Mouse (Mus musculus) liver, embryonic 16.5 days (tissue): ENCODE results near the gene Slc25a23. TPM values are rescaled to one million over a fixed set of nuclear protein-coding genes. Genes with fewer than 3 reads are reported as not detected.
A peak's percentile ranks its signal among the peaks of the same experiment; 100 is the strongest.

ENCODE experiments used
- ATAC-seq: fragments of 200-750 bp; cut with Nextera tagmentation; 2 replicates; pipeline ENCODE4 v1.8.0; 2017; ENCODE audit warnings: low read depth, mild to moderate bottlenecking, moderate number of reproducible peaks, moderate library complexity
- H3K27ac ChIP-seq: fragments of 300-500 bp; sonication (generic); 2 replicates; pipeline ENCODE4 v1.5.1; 2014; ENCODE audit warnings: mild to moderate bottlenecking, low read length
- H3K27me3 ChIP-seq: fragments of 300-500 bp; sonication (generic); 2 replicates; pipeline ENCODE4 v1.6.1; 2014; ENCODE audit warnings: low read depth, low read length, mixed read lengths; ENCODE audit not compliant: control insufficient read depth, insufficient read depth
- H3K36me3 ChIP-seq: fragments of 300-500 bp; sonication (generic); 2 replicates; pipeline ENCODE4 v1.6.1; 2014; ENCODE audit warnings: mild to moderate bottlenecking; ENCODE audit not compliant: control insufficient read depth, insufficient read depth
- H3K4me1 ChIP-seq: fragments of 300-500 bp; sonication (generic); 2 replicates; pipeline ENCODE4 v1.6.1; 2014; ENCODE audit warnings: low read depth, low read length, mixed read lengths; ENCODE audit not compliant: control insufficient read depth
- H3K4me2 ChIP-seq: fragments of 300-500 bp; sonication (generic); 2 replicates; pipeline ENCODE4 v1.6.1; 2014; ENCODE audit warnings: low read depth, low read length, mixed read lengths
- H3K4me3 ChIP-seq: fragments of 300-500 bp; sonication (generic); 2 replicates; pipeline ENCODE4 v1.5.1; 2014; ENCODE audit warnings: low read depth, mild to moderate bottlenecking, low read length
- H3K9ac ChIP-seq: fragments of 300-500 bp; sonication (generic); 2 replicates; pipeline ENCODE4 v1.6.1; 2014; ENCODE audit warnings: low read depth, low read length
- H3K9me3 ChIP-seq: fragments of 300-500 bp; sonication (generic); replicated peaks from 2 replicates; pipeline ENCODE4 v1.6.1; 2016; ENCODE audit warnings: low read length; ENCODE audit not compliant: control insufficient read depth
- WGBS: fragments of 180-500 bp; shearing (Covaris S2); extraction: QIAGEN DNeasy Blood & Tissue Kit; methylation state at CpG from one replicate; pipeline ENCODE4 v1.1.7; 2014; ENCODE audit not compliant: insufficient replicate concordance; 5-methylcytosine and 5-hydroxymethylcytosine counted together
- polyA plus RNA-seq: library from polyadenylated mRNA; unstranded; fragments of >200 nt; fragmentation: Nextera tagmentation; extraction: Ambion mirVana; gene quantifications from 2 replicates; pipeline ENCODE4 v1.2.1, GENCODE M21; 2015

Slc25a23 gene
- polyA plus RNA-seq, 1 experiment from 2014 or later, result 7.0 TPM

- Histone ChIP-seq H3K27me3 (no peaks in the 10 kb centered on the region), H3K4me1 (peaks cover 10% of the 10 kb centered on the region), H3K9me3 (no peaks in the 10 kb centered on the region), H3K9ac (peak within 1 kb of the TSS; percentile 75), H3K27ac (peak within 1 kb of the TSS; percentile 64; the same call in 1 of the 2 replicates), H3K4me2 (peak within 1 kb of the TSS; percentile 94), H3K4me3 (peak within 1 kb of the TSS; percentile 89), H3K36me3 (peaks cover 25% of the 10 kb centered on the region)
- peak; percentile 100 for ATAC-seq
- under 1% methylated on average over 38 of the region's 38 CpGs for WGBS
Measured at GRCm38 (mm10) chr17:56997029-56997667, 62.5 kb downstream of the Slc25a23 start, which contains the start of gene Alkbh7. TSS of gene Alkbh7 (plus strand) at chr17:56997339.

DNA sequence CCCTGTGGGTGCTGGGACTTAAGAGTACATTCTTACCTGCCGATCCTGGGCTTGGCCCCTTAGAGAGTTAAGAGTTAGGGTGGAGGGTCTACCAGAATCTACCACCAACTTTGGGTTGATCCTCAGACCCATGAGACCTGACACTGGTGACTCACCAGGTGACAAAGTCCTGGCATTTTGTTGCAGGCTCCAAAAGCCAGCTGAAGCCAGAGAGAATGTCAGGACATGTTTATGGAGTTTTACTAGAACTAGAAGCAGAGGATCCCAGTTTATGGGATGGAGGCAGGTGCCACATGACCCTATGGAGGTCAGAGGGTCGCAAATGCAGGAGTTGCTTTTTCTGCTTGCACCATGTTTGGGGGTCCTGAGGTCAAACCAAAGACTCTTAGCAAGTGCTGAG lies 63.2 kb downstream of the Slc25a23 start:
- Histone ChIP-seq H3K4me3 (peak overlapping the region; percentile 89; the same call in 1 of the 2 replicates), H3K27me3 (no peaks in the 10 kb centered on the region), H3K4me2 (peak overlapping the region; percentile 94; the same call in 1 of the 2 replicates), H3K9me3 (no peaks in the 10 kb centered on the region), H3K27ac (no peak overlapping the region), H3K36me3 (peaks cover 25% of the 10 kb centered on the region), H3K4me1 (peaks cover 8% of the 10 kb centered on the region), H3K9ac (no peak overlapping the region)
- ATAC-seq, result no peak
- WGBS, result 52% methylated on average over 2 of the region's 2 CpGs

DNA sequence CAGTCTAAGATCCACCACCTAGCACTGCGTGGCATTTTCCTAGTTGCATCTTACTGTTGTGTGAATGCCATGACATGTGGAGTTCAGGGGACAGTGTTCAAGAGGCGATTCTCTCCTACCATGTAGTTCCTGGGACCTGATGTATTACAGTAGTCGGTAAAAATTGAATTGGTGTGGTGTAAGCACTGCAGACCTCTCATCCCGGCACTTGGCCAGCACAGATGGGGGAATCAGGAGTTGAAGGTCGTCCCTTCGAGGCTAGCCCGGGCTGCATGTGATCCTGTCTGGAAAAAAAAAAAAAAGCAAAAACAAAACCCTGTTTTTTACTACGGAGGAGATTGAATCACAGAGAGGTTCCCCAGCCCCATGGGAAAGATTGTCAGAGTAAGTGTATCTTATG lies 64.6 kb downstream of the Slc25a23 start:
- Histone ChIP-seq H3K27me3 (no peaks in the 10 kb centered on the region), H3K9me3 (no peaks in the 10 kb centered on the region), H3K27ac (no peak overlapping the region), H3K9ac (no peak overlapping the region), H3K4me2 (no peak overlapping the region), H3K4me3 (no peak overlapping the region), H3K36me3 (peaks cover 25% of the 10 kb centered on the region), H3K4me1 (peaks cover 18% of the 10 kb centered on the region)
- no peak for ATAC-seq
- WGBS, result 79% methylated on average over 8 of the region's 8 CpGs

Other genes starting within 250 kb of the Slc25a23 start
- 12.4 and 12.6 TPM in 2 replicates for gene Rfx2, start 228.8 kb downstream of the Slc25a23 start, polyA plus RNA-seq
- not detected in 2 replicates for gene Acsbg2, start 185.4 kb downstream of the Slc25a23 start, polyA plus RNA-seq
- 0.02 and 0.05 TPM in 2 replicates for gene 1700061G19Rik, start 184.4 kb downstream of the Slc25a23 start, polyA plus RNA-seq
- gene Mllt1, start 124.4 kb downstream of the Slc25a23 start, polyA plus RNA-seq, result 6.2 and 7.6 TPM in 2 replicates
- gene Acer1, start 77.7 kb downstream of the Slc25a23 start, polyA plus RNA-seq, result not detected in 2 replicates
- gene Clpp, start 69.6 kb downstream of the Slc25a23 start, polyA plus RNA-seq, result 62.4 and 62.7 TPM in 2 replicates
- gene Alkbh7, start 62.5 kb downstream of the Slc25a23 start, polyA plus RNA-seq, result 15.9 and 19.6 TPM in 2 replicates
- gene Pspn, start 59.8 kb downstream of the Slc25a23 start, polyA plus RNA-seq, result not detected in 2 replicates
- gene Gtf2f1, start 48.6 kb downstream of the Slc25a23 start, polyA plus RNA-seq, result 45.4 and 47.0 TPM in 2 replicates
- 0.13 and 0.21 TPM in 2 replicates for gene Gm17949, start 48.4 kb downstream of the Slc25a23 start, polyA plus RNA-seq
- gene Khsrp, start 28.3 kb downstream of the Slc25a23 start, polyA plus RNA-seq, result 9.6 and 11.1 TPM in 2 replicates
- gene Slc25a41, start 18.2 kb downstream of the Slc25a23 start, polyA plus RNA-seq, result not detected in 2 replicates
- gene Crb3, start 758 bp downstream of the Slc25a23 start, polyA plus RNA-seq, result 12.1 and 13.1 TPM in 2 replicates
- 4.0 and 4.3 TPM in 2 replicates for gene Dennd1c, start 18.7 kb upstream of the Slc25a23 start, polyA plus RNA-seq
- gene Tubb4a, start 27.9 kb upstream of the Slc25a23 start, polyA plus RNA-seq, result 0.36 and 0.60 TPM in 2 replicates
- 0.48 and 0.67 TPM in 2 replicates for gene Tnfsf9, start 45.5 kb upstream of the Slc25a23 start, polyA plus RNA-seq
- not detected in 2 replicates for gene Cd70, start 89.9 kb upstream of the Slc25a23 start, polyA plus RNA-seq
- gene Tnfsf14, start 134.3 kb upstream of the Slc25a23 start, polyA plus RNA-seq, result 1.3 and 1.4 TPM in 2 replicates
- 494 and 609 TPM in 2 replicates for gene C3, start 168.3 kb upstream of the Slc25a23 start, polyA plus RNA-seq
- 11.4 and 12.6 TPM in 2 replicates for gene Gpr108, start 188.6 kb upstream of the Slc25a23 start, polyA plus RNA-seq
- gene Trip10, start 189.6 kb upstream of the Slc25a23 start, polyA plus RNA-seq, result 10.4 TPM in 2 replicates
- gene Vav1, start 219.2 kb upstream of the Slc25a23 start, polyA plus RNA-seq, result 13.7 and 14.4 TPM in 2 replicates